Mouse (Mus musculus): ENCODE results near the gene Tecpr2. TPM values are rescaled to one million over a fixed set of nuclear protein-coding genes. Genes with fewer than 3 reads are reported as not detected.

Tecpr2 gene
- total RNA-seq, 2 experiments from 2014 or later = 45.8 to 47.8 TPM

GRCm38 (mm10) chr12:110992771-110993170, 103.7 kb downstream of the Tecpr2 start:
- no peak for DNase-seq (ENCODE audit: low spot score in 2 of 2)
- intact Hi-C loops (cut with DNase I) = loop anchor here (1.0 kb wide), 1 partner anchor 56 kb away; no protein-coding TSS in a partner anchor

- DNase-seq (ENCODE audit: low spot score in 2 of 2) = no peak
- intact Hi-C loops (cut with DNase I) = no loop called here
Observed at GRCm38 (mm10) chr12:110993226-110993625, 104.2 kb downstream of the Tecpr2 start.

GRCm38 (mm10) chr12:110994666-110995065, 105.6 kb downstream of the Tecpr2 start:
- DNase-seq (ENCODE audit: low spot score in 2 of 2) = no peak
- intact Hi-C loops (cut with DNase I) = no loop called here

- no peak for DNase-seq (ENCODE audit: low spot score in 2 of 2)
- intact Hi-C loops (cut with DNase I) = no loop called here
Observed at GRCm38 (mm10) chr12:110998092-110998491, 109.0 kb downstream of the Tecpr2 start.

GRCm38 (mm10) chr12:110999820-111000219, 110.8 kb downstream of the Tecpr2 start:
- no peak for DNase-seq (ENCODE audit: low spot score in 2 of 2)
- intact Hi-C loops (cut with DNase I) = loop anchor here (10.0 kb wide), 1 partner anchor 285 kb away; no protein-coding TSS in a partner anchor

GRCm38 (mm10) chr12:111000956-111001355, 111.9 kb downstream of the Tecpr2 start:
- DNase-seq (ENCODE audit: low spot score in 2 of 2) = no peak
- intact Hi-C loops (cut with DNase I) = loop anchor here (10.0 kb wide), 1 partner anchor 286 kb away; no protein-coding TSS in a partner anchor

GRCm38 (mm10) chr12:111004142-111004541, 115.1 kb downstream of the Tecpr2 start:
- intact Hi-C loops (cut with DNase I) = loop anchor here (10.0 kb wide), 1 partner anchor 289 kb away; no protein-coding TSS in a partner anchor
- DNase-seq (ENCODE audit: low spot score in 2 of 2) = no peak

GRCm38 (mm10) chr12:111005803-111006202, 116.7 kb downstream of the Tecpr2 start:
- DNase-seq (ENCODE audit: low spot score in 2 of 2) = no peak
- intact Hi-C loops (cut with DNase I) = loop anchor here (10.0 kb wide), 1 partner anchor 291 kb away; no protein-coding TSS in a partner anchor

GRCm38 (mm10) chr12:111006339-111006738, 117.3 kb downstream of the Tecpr2 start:
- no peak for DNase-seq (ENCODE audit: low spot score in 2 of 2)
- intact Hi-C loops (cut with DNase I) = loop anchor here (10.0 kb wide), 1 partner anchor 292 kb away; no protein-coding TSS in a partner anchor

- intact Hi-C loops (cut with DNase I) = loop anchor here (10.0 kb wide), 1 partner anchor 293 kb away; no protein-coding TSS in a partner anchor
- no peak for DNase-seq (ENCODE audit: low spot score in 2 of 2)
Observed at GRCm38 (mm10) chr12:111007134-111008103, 118.4 kb downstream of the Tecpr2 start.

- intact Hi-C loops (cut with DNase I) = loop anchor here (10.0 kb wide), 1 partner anchor 294 kb away; no protein-coding TSS in a partner anchor
- DNase-seq (ENCODE audit: low spot score in 2 of 2) = no peak
Observed at GRCm38 (mm10) chr12:111008500-111009490, 119.7 kb downstream of the Tecpr2 start.

GRCm38 (mm10) chr12:111009615-111010257, 120.7 kb downstream of the Tecpr2 start:
- intact Hi-C loops (cut with DNase I) = loop anchor here (10.0 kb wide), 1 partner anchor 295 kb away; no protein-coding TSS in a partner anchor
- no peak for DNase-seq (ENCODE audit: low spot score in 2 of 2)

GRCm38 (mm10) chr12:111016807-111017206, 127.7 kb downstream of the Tecpr2 start:
- no peak for DNase-seq (ENCODE audit: low spot score in 2 of 2)
- intact Hi-C loops (cut with DNase I) = no loop called here

GRCm38 (mm10) chr12:111018068-111018467, 129.0 kb downstream of the Tecpr2 start:
- intact Hi-C loops (cut with DNase I) = no loop called here
- DNase-seq (ENCODE audit: low spot score in 2 of 2) = no peak

- intact Hi-C loops (cut with DNase I) = no loop called here
- no peak for DNase-seq (ENCODE audit: low spot score in 2 of 2)
Observed at GRCm38 (mm10) chr12:111019086-111019485, 130.0 kb downstream of the Tecpr2 start.

GRCm38 (mm10) chr12:111021138-111021537, 132.1 kb downstream of the Tecpr2 start:
- intact Hi-C loops (cut with DNase I) = no loop called here
- no peak for DNase-seq (ENCODE audit: low spot score in 2 of 2)

GRCm38 (mm10) chr12:111021577-111021976, 132.5 kb downstream of the Tecpr2 start:
- DNase-seq (ENCODE audit: low spot score in 2 of 2) = no peak
- intact Hi-C loops (cut with DNase I) = no loop called here
